Mouse (Mus musculus) CH12.LX (cell line): ENCODE results near the gene Dnal1. TPM values are rescaled to one million over a fixed set of nuclear protein-coding genes. Genes with fewer than 3 reads are reported as not detected.

ENCODE experiments used
- DNase-seq: peaks from one replicate; pipeline ENCODE4 v3.0.0-alpha.2; 2013; ENCODE audit errors: extremely low read depth
- H3K27ac ChIP-seq: 2 replicates; pipeline ENCODE4 v1.5.1; 2012; ENCODE audit warnings: low read depth, mild to moderate bottlenecking, control low read depth, moderate library complexity; ENCODE audit not compliant: insufficient read depth
- H3K27me3 ChIP-seq: replicated peaks from 2 replicates; pipeline ENCODE3; 2012; ENCODE audit warnings: inconsistent platforms
- H3K36me3 ChIP-seq, 2 experiments: replicated peaks in 1 of 2; 2 replicates each; pipeline versions ENCODE3 to v1.6.1; 2012; ENCODE audit warnings: inconsistent platforms in 1 of 2, low read length in 1 of 2, mild to moderate bottlenecking in 1 of 2, mixed read lengths in 1 of 2, moderate library complexity in 1 of 2; ENCODE audit not compliant: control insufficient read depth in 1 of 2, insufficient read depth in 1 of 2
- H3K4me1 ChIP-seq, 2 experiments: 2 replicates each; pipeline ENCODE4 v1.6.1; 2012; ENCODE audit warnings: inconsistent platforms in 1 of 2, moderate library complexity in 1 of 2; ENCODE audit not compliant: insufficient read depth in 2 of 2, control insufficient read depth in 1 of 2
- H3K4me2 ChIP-seq: 2 replicates; pipeline ENCODE4 v1.6.1; 2012; ENCODE audit warnings: low read depth, mild to moderate bottlenecking, control low read depth; ENCODE audit not compliant: poor library complexity, insufficient read depth, severe bottlenecking
- H3K4me3 ChIP-seq, 3 experiments: fragments of 150-350 bp in 1 of 3; sonication (generic) in 1 of 3; replicated peaks in 1 of 3; 2 replicates each; pipeline versions ENCODE3 to v1.5.1; 2011 to 2012; ENCODE audit warnings: low read depth in 2 of 3, low read length in 2 of 3, mild to moderate bottlenecking in 2 of 3, moderate library complexity in 2 of 3, control low read depth in 1 of 3, improper control_type of control experiment in 1 of 3, inconsistent platforms in 1 of 3, mixed read lengths in 1 of 3; ENCODE audit not compliant: poor library complexity in 1 of 3
- H3K79me2 ChIP-seq: replicated peaks from 2 replicates; pipeline ENCODE4 v1.6.1; 2012; ENCODE audit warnings: mild to moderate bottlenecking, moderate library complexity; ENCODE audit not compliant: control insufficient read depth, poor library complexity, insufficient read depth, severe bottlenecking; ENCODE audit errors: extremely low read depth
- H3K9ac ChIP-seq: 2 replicates; pipeline ENCODE4 v1.6.1; 2012; ENCODE audit warnings: low read depth, mild to moderate bottlenecking, control low read depth, moderate library complexity; ENCODE audit not compliant: insufficient read depth
- H3K9me3 ChIP-seq: replicated peaks from 2 replicates; pipeline ENCODE3; 2012; ENCODE audit warnings: low read length, inconsistent platforms, mixed read lengths
- CHD1 ChIP-seq: IDR thresholded peaks from 2 replicates; pipeline ENCODE4 v1.6.1; 2012; ENCODE audit warnings: low read depth, low read length, improper control_type of control experiment, inconsistent platforms
- ELF1 ChIP-seq: IDR thresholded peaks from 2 replicates; pipeline ENCODE4 v1.6.1; 2014; ENCODE audit warnings: low read depth, mild to moderate bottlenecking, inconsistent platforms, low read length, improper control_type of control experiment
- EP300 ChIP-seq: IDR thresholded peaks from 2 replicates; pipeline ENCODE4 v1.6.1; 2011; ENCODE audit warnings: low read length, improper control_type of control experiment
- GABPA ChIP-seq: IDR thresholded peaks from 2 replicates; pipeline ENCODE4 v1.6.1; 2012; ENCODE audit warnings: low read depth, low read length, improper control_type of control experiment, inconsistent platforms; ENCODE audit not compliant: insufficient replicate concordance
- IRF4 ChIP-seq: IDR thresholded peaks from 2 replicates; pipeline ENCODE4 v1.6.1; 2014; ENCODE audit warnings: low read depth, mild to moderate bottlenecking, inconsistent platforms, low read length, improper control_type of control experiment
- JUN ChIP-seq: IDR thresholded peaks from 2 replicates; pipeline ENCODE4 v1.6.1; 2011; ENCODE audit warnings: low read depth, mild to moderate bottlenecking, low read length, improper control_type of control experiment, moderate library complexity; ENCODE audit not compliant: insufficient read depth
- JUND ChIP-seq: conservative IDR thresholded peaks from 2 replicates; pipeline ENCODE4 v1.6.1; 2011; ENCODE audit warnings: low read depth, low read length, improper control_type of control experiment
- KAT2A ChIP-seq: IDR thresholded peaks from 2 replicates; pipeline ENCODE4 v1.6.1; 2012; ENCODE audit warnings: low read length, improper control_type of control experiment, inconsistent platforms; ENCODE audit not compliant: insufficient replicate concordance
- MAFK ChIP-seq: IDR thresholded peaks from 2 replicates; pipeline ENCODE4 v1.6.1; 2011; ENCODE audit warnings: low read length, improper control_type of control experiment; ENCODE audit not compliant: insufficient replicate concordance
- PAX5 ChIP-seq: IDR thresholded peaks from 2 replicates; pipeline ENCODE4 v1.6.1; 2012; ENCODE audit warnings: low read length, inconsistent platforms, mixed read lengths
- POLR2A ChIP-seq: IDR thresholded peaks from 2 replicates; pipeline ENCODE4 v1.6.1; 2011; ENCODE audit warnings: low read depth, mild to moderate bottlenecking, improper control_type of control experiment, low read length
- SIN3A ChIP-seq: IDR thresholded peaks from 2 replicates; pipeline ENCODE4 v1.6.1; 2012; ENCODE audit warnings: low read length, improper control_type of control experiment, inconsistent platforms
- TCF12 ChIP-seq: IDR thresholded peaks from 2 replicates; pipeline ENCODE4 v1.6.1; 2014; ENCODE audit warnings: low read depth, mild to moderate bottlenecking, inconsistent platforms, low read length, improper control_type of control experiment
- UBTF ChIP-seq: IDR thresholded peaks from 2 replicates; pipeline ENCODE4 v1.6.1; 2012; ENCODE audit warnings: low read depth, mild to moderate bottlenecking, inconsistent platforms, low read length, improper control_type of control experiment, moderate library complexity
- ZKSCAN1 ChIP-seq: IDR thresholded peaks from 2 replicates; pipeline ENCODE4 v1.6.1; 2012; ENCODE audit warnings: low read depth, inconsistent platforms, low read length, improper control_type of control experiment, borderline replicate concordance
- ZMIZ1 ChIP-seq: IDR thresholded peaks from 2 replicates; pipeline ENCODE4 v1.6.1; 2012; ENCODE audit warnings: low read depth, mild to moderate bottlenecking, inconsistent platforms, low read length, improper control_type of control experiment
- ZNF384 ChIP-seq: IDR thresholded peaks from 2 replicates; pipeline ENCODE4 v1.6.1; 2012; ENCODE audit warnings: low read depth, low read length, improper control_type of control experiment, inconsistent platforms
- dilution Hi-C: fragments of 300-500 bp; cut with MboI; formaldehyde crosslinking; loops from 2 replicates; pipeline ENCODE4 v1.14.3; 2020; ENCODE audit warnings: low sequenced_read_pairs; ENCODE audit not compliant: extremely low pct_unique_long_range_greater_than_20kb, extremely low pct_ligation_motif_present
- in situ Hi-C: fragments of 300-500 bp; cut with MboI; formaldehyde crosslinking; loops from 3 replicates; pipeline ENCODE4 v1.14.3; 2019; ENCODE audit warnings: low sequenced_read_pairs, low pct_ligation_motif_present, low pct_unique_long_range_greater_than_20kb, mixed read lengths
- polyA plus RNA-seq: library from polyadenylated mRNA; unstranded; fragments of >175 nt; gene quantifications from 2 replicates; pipeline ENCODE4 v1.2.1, GENCODE M21; 2012; ENCODE audit warnings: low read depth; ENCODE audit not compliant: insufficient read length
- total RNA-seq, 2 experiments: library from RNA; depleted of rRNA; stranded (reverse); fragments of 300-350 nt in 1 of 2; fragments of >200 nt in 1 of 2; gene quantifications; 2 replicates each; pipeline ENCODE4 v1.2.3; 2012 to 2014

Dnal1 gene
- total and polyA plus RNA-seq, 3 experiments = 1.6 to 2.1 (median 1.7) TPM

GRCm38 (mm10) chr12:84113676-84114075 is 490 bp upstream of the Dnal1 start:
- dilution Hi-C loops (no loop called here), in situ Hi-C loops (no loop called here)
- H3K27ac ChIP-seq = no peak overlapping the region
- H3K79me2 ChIP-seq = no peaks in the 10 kb centered on the region
- H3K4me3 ChIP-seq = peak overlapping the region; percentile 20 to 58 (median 42)
- H3K36me3 ChIP-seq = no peaks in the 10 kb centered on the region
- H3K9ac ChIP-seq = peak overlapping the region; percentile 9; the same call in 1 of the 2 replicates
- H3K4me2 ChIP-seq = peak overlapping the region; percentile 38; the same call in 1 of the 2 replicates
- H3K9me3 ChIP-seq = no peaks in the 10 kb centered on the region
- no peak for DNase-seq
- H3K4me1 ChIP-seq = peaks cover 10 to 19% of the 10 kb centered on the region in 2 experiments
- H3K27me3 ChIP-seq = no peaks in the 10 kb centered on the region
- TF ChIP-seq ZMIZ1 (0 out of 2 replicates have a peak, but pooled peaks have one; percentile 3), ZNF384 (peak; percentile 68), IRF4 (0 out of 2 replicates have a peak, but pooled peaks have one; percentile 6), JUN (no peak)
- TF ChIP-seq, all 38 proteins: peak for 3

GRCm38 (mm10) chr12:84119584-84119983 is 5.4 kb downstream of the Dnal1 start:
- dilution Hi-C loops = no loop called here

GRCm38 (mm10) chr12:84125892-84126291 is 11.7 kb downstream of the Dnal1 start:
- dilution Hi-C loops (no loop called here), in situ Hi-C loops (no loop called here)
- Histone ChIP-seq H3K27ac (no peak overlapping the region), H3K9ac (no peak overlapping the region), H3K79me2 (no peaks in the 10 kb centered on the region), H3K4me1 (peaks cover 0 to 15% of the 10 kb centered on the region in 2 experiments; a peak in 2 of 4 replicates), H3K9me3 (no peaks in the 10 kb centered on the region), H3K4me3 (no peak overlapping the region), H3K27me3 (no peaks in the 10 kb centered on the region), H3K4me2 (no peak overlapping the region), H3K36me3 (peaks cover 3 to 30% of the 10 kb centered on the region in 2 experiments)
- TF ChIP-seq ZNF384 = no peak
- TF ChIP-seq ZKSCAN1 = no peak
- no peak for TF ChIP-seq KAT2A
- no peak for TF ChIP-seq ELF1
- no peak for TF ChIP-seq CHD1
- TF ChIP-seq TCF12 = no peak
- no peak for DNase-seq

More at GRCm38 (mm10) chr12:84119584-84119983, 5.4 kb downstream of the Dnal1 start:
- TF ChIP-seq MAFK (no peak), CHD1 (no peak), TCF12 (no peak), JUND (no peak), SIN3A (no peak), KAT2A (no peak), PAX5 (no peak), UBTF (no peak), GABPA (no peak), EP300 (no peak), POLR2A (no peak)
- H3K27ac ChIP-seq = no peak overlapping the region
- in situ Hi-C loops = no loop called here
- no peak overlapping the region for H3K4me3 ChIP-seq
- peaks cover 0 to 6% of the 10 kb centered on the region in 2 experiments for H3K36me3 ChIP-seq
- no peaks in the 10 kb centered on the region for H3K79me2 ChIP-seq
- H3K9me3 ChIP-seq = no peaks in the 10 kb centered on the region
- H3K4me2 ChIP-seq = no peak overlapping the region
- no peak for DNase-seq
- no peaks in the 10 kb centered on the region for H3K27me3 ChIP-seq
- H3K9ac ChIP-seq = no peak overlapping the region
- H3K4me1 ChIP-seq = peaks cover 5 to 8% of the 10 kb centered on the region in 2 experiments
